Mouse (Mus musculus): ENCODE results near the gene Hnrnpf. TPM values are rescaled to one million over a fixed set of nuclear protein-coding genes. Genes with fewer than 3 reads are reported as not detected.
"Not testable (repeated sequence)": the region's sequence is repeated elsewhere in the genome, so short reads cannot be mapped to it uniquely, and the experiment has no call there.

The Hnrnpf gene
- 307 and 313 TPM in 2 replicates for polyA plus RNA-seq (2015; fragmentation: Nextera tagmentation; extraction: Ambion mirVana)

DNA sequence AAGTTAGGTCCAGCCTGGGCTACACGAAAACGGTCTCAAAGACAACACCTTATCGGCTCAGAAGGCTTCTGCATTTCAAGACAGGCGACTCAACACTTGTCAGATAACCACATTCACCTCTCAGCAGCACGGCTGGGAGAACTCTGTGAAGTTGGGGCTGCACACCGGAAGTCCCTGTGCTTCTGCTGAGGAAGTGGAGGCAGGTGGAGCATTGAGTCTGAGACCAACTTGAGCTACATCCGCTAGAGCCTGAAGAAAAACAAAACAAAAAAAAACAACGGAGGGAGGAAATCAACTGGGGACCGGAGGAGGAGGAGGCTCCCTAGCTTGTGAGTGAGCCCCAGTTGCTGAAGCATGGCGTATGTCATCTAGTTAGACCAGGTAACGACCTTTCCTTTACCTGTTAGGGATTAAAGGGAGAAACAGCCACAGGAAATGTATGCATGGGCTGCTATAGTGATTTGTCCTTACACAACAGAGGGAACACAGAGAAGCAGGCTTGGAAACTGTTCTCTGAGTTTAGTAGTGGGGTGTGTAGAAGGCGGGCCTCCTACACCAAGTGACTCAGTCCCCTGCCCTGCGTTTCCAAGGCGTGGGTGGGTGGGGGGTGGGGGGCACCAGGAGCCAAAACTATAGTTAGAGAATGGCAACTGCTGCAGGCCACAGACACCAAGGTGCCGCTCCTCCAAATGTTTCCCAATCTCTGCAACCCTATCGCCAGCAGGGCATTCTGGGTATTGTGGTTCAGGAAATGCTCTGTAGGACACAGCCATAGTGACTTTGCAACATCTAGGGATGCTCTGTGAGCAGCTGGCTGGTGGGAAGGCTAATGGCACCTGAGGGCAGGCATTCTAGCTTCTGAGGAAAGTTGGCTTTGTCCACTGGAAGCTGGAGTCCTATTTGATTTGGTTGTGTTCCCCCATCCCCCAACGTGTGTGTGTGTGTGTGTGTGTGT, at the start of gene Hnrnpf:
Gene Hnrnpf, plus strand, starts transcription at position 199 of the 955 bp plus-strand sequence.
- Histone ChIP-seq H3K27ac (no peak within 1 kb of the TSS), H3K4me3 (no peak within 1 kb of the TSS), H3K4me2 (no peak within 1 kb of the TSS), H3K36me3 (no peaks in the 10 kb centered on the region), H3K27me3 (no peaks in the 10 kb centered on the region), H3K9ac (no peak within 1 kb of the TSS), H3K9me3 (no peaks in the 10 kb centered on the region), H3K4me1 (replicated peaks) (peaks cover 3% of the 10 kb centered on the region; the same call in 1 of the 2 replicates)
- 84% methylated on average over 17 of the region's 17 CpGs for WGBS
- ATAC-seq (ENCODE audit: low FRiP score) = no peak

DNA sequence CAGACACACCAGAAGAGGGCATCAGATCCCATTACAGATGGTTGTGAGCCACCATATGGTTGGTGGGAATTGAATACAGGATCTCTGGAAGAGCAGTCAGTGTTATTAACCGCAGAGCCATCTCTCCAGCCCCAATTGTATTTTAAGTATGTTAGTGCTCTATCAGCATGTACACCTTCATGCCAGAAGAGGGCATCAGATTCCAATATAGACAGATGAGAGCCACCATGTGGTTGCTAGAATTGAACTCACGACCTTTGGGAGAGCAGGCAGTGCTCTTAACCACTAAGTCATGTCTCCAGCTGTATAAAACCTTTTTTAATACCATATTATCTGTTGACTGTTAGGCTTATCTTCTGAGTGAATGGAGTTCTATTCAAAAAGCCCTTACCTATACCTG, 48.4 kb upstream of the Hnrnpf start:
- no peak overlapping the region for H3K4me3 ChIP-seq
- no peaks in the 10 kb centered on the region for H3K27me3 ChIP-seq
- no peak overlapping the region for H3K27ac ChIP-seq
- H3K4me2 ChIP-seq = no peak overlapping the region
- 71% methylated on average over 2 of the region's 2 CpGs for WGBS
- ATAC-seq (ENCODE audit: low FRiP score) = no peak
- no peak overlapping the region for H3K9ac ChIP-seq
- peaks cover 33% of the 10 kb centered on the region for H3K36me3 ChIP-seq
- H3K9me3 ChIP-seq = no peaks in the 10 kb centered on the region
- no peaks in the 10 kb centered on the region for H3K4me1 ChIP-seq (replicated peaks)

DNA sequence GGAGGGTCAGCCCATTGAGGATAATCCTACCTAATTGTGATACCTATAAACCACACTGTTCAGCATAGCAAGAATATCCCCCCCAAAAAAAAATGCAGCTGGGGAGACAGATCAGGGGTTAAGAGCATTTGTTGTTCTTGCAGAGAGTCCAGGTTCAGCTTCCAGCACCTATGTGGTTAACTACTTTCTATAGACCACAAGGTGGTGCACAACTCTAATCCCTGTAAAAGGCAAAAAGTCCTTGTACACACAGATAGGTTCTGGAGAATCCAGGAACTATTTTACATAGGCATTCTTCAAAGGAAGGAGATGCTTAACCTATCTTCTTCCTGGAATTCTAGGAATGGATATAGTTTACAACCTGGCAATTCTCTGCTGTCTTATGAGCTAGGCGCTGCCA, 42.1 kb upstream of the Hnrnpf start:
- Histone ChIP-seq H3K4me1 (replicated peaks) (no peaks in the 10 kb centered on the region), H3K27me3 (no peaks in the 10 kb centered on the region), H3K4me2 (no peak overlapping the region), H3K4me3 (no peak overlapping the region), H3K36me3 (no peaks in the 10 kb centered on the region; the same call in 1 of the 2 replicates), H3K9ac (no peak overlapping the region), H3K9me3 (no peaks in the 10 kb centered on the region), H3K27ac (no peak overlapping the region)
- ATAC-seq (ENCODE audit: low FRiP score) = no peak
- WGBS = 82% methylated on average over 1 of the region's 1 CpGs

DNA sequence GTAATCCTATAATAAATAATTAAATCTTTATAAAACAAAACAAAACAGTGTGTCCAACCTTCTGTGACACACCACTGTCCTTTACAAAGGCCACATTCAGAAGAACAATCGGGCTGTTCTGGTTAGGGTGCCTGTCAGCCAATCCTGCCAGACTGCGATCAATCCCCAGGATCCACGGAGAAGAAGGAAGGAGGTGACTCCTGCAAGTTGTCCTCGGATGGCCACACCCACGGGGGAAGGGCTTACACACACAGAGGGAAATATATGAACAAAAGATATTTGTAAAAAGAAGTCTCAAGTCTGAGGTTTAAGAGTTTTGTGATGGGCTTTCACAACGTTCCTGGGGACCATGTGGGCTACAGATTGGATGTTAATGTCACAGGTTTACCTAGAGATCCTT, 38.3 kb upstream of the Hnrnpf start, which contains the start of gene Zfp239:
Gene Zfp239, plus strand, starts transcription at position 253 of the 400 bp plus-strand sequence.
- ATAC-seq (ENCODE audit: low FRiP score) = no peak
- Histone ChIP-seq H3K36me3 (no peaks in the 10 kb centered on the region), H3K9me3 (no peaks in the 10 kb centered on the region), H3K4me2 (peak within 1 kb of the TSS; percentile 86), H3K27ac (no peak within 1 kb of the TSS), H3K4me1 (replicated peaks) (peaks cover 9% of the 10 kb centered on the region; the same call in 1 of the 2 replicates), H3K4me3 (peak within 1 kb of the TSS; percentile 75), H3K9ac (peak within 1 kb of the TSS; percentile 86), H3K27me3 (no peaks in the 10 kb centered on the region)
- WGBS = 71% methylated on average over 6 of the region's 6 CpGs

DNA sequence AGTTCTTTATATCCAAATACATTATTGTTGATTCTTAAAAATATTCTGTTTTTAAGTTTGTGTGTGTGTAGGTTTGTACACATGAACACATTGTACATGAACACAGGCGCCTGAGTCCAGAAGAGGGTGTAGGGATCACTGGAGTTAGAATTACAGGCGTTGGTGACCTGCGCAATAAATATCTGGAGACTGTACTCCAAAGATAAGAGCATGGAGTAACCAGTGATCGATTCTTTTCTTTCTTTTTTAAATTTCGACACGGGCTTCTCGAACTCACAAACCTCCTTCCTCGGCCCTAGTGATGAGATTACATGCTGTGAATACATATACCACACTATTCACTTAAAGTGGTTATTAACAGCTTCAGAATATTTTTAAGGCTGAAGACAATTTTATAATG, 37.7 kb upstream of the Hnrnpf start:
- peak overlapping the region; percentile 86 for H3K4me2 ChIP-seq
- no peak overlapping the region for H3K9ac ChIP-seq
- H3K27ac ChIP-seq = no peak overlapping the region
- H3K27me3 ChIP-seq = no peaks in the 10 kb centered on the region
- H3K9me3 ChIP-seq = no peaks in the 10 kb centered on the region
- H3K36me3 ChIP-seq = no peaks in the 10 kb centered on the region
- H3K4me1 ChIP-seq (replicated peaks) = peaks cover 9% of the 10 kb centered on the region; the same call in 1 of the 2 replicates
- H3K4me3 ChIP-seq = peak overlapping the region; percentile 75; the same call in 1 of the 2 replicates
- 82% methylated on average over 8 of the region's 8 CpGs for WGBS
- ATAC-seq (ENCODE audit: low FRiP score) = peak; percentile 46; the same call in 1 of the 2 replicates

DNA sequence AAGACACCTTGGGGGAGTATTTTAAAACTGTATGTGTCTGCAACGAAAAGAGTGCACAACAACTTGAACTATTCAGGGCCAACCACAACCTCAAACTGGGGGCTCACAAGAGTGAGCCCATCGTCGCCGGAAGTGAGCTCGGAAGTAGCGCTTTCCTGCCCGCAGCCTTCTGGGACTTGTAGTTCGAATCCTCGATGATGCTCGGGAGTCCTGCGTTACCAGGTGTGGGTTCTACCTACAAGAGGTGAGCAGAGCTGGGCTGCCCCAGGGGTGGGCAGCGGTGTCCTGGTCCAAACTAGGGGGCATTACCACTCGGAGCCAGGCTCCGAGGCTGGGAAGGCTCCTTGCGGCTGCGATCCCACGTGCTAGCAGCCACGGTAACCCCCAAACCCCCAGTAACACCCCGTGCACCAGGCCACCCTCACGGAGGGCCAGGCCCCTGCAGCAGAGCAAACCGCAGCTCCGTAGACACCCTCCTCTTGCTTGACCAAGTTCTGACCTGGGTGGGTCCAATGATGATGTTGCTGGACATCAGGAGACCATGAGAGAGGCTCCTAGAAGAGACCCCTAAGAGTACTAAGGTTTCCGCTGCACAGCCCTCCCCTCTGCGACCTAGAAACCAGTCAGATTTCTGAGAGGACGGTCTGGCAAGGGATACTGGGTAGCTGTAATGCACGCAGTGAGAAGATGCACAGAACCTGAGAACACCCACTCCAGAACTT, 37.1 kb upstream of the Hnrnpf start:
- H3K27me3 ChIP-seq = no peaks in the 10 kb centered on the region
- 3% methylated on average over 26 of the region's 26 CpGs for WGBS
- H3K36me3 ChIP-seq = no peaks in the 10 kb centered on the region
- H3K9me3 ChIP-seq = no peaks in the 10 kb centered on the region
- ATAC-seq (ENCODE audit: low FRiP score) = peak; percentile 92
- no peak overlapping the region for H3K27ac ChIP-seq
- H3K9ac ChIP-seq = peak overlapping the region; percentile 86
- H3K4me3 ChIP-seq = peak overlapping the region; percentile 75
- peak overlapping the region; percentile 86 for H3K4me2 ChIP-seq
- peaks cover 9% of the 10 kb centered on the region; the same call in 1 of the 2 replicates for H3K4me1 ChIP-seq (replicated peaks)

DNA sequence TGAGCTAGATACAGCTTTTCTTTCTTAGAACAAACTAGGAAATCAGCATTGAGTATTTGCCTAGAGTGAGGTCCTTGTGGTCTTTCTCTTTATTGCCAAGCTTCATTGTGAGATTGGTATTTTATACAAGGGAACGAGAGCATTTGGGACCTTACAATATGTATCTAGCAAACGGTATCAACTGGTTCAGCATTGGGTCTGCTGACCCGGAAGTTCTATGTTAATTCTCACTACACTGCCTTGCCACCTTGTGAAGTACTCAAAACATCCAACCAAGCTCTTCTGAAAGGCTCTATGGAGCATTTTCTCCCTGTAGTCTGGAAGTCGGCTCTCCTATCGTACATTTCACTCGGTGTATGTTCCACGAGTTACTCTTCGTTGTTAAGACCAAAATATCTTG, 36.4 kb upstream of the Hnrnpf start:
- Histone ChIP-seq H3K4me2 (peak overlapping the region; percentile 86), H3K4me3 (peak overlapping the region; percentile 75), H3K27ac (no peak overlapping the region), H3K9ac (peak overlapping the region; percentile 86; the same call in 1 of the 2 replicates), H3K27me3 (no peaks in the 10 kb centered on the region), H3K36me3 (no peaks in the 10 kb centered on the region), H3K4me1 (replicated peaks) (peaks cover 9% of the 10 kb centered on the region; the same call in 1 of the 2 replicates), H3K9me3 (no peaks in the 10 kb centered on the region)
- ATAC-seq (ENCODE audit: low FRiP score) = no peak
- 97% methylated on average over 8 of the region's 8 CpGs for WGBS

DNA sequence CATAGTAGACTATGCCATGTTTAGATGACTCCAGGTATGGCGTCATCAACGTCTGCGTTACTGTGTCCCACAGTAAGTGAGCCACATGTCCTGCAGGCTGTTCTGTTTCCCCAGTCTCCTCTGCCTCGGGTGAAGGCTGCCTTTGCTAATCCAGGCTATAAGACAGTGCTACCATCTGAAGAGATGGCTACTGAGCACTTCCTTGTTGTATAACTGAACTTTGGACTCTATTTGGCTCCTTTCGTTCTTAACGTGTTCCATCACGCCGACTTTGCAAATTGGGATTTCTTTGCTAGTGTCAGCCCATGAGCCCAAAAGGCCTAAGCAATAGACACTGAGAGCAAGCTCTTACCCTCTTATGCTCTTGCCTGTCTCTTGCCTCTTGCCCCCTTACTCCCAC, 31.9 kb upstream of the Hnrnpf start:
- Histone ChIP-seq H3K27ac (no peak overlapping the region), H3K9ac (no peak overlapping the region), H3K36me3 (peaks cover 16% of the 10 kb centered on the region), H3K4me3 (no peak overlapping the region), H3K9me3 (no peaks in the 10 kb centered on the region), H3K4me2 (no peak overlapping the region), H3K4me1 (replicated peaks) (peaks cover 8% of the 10 kb centered on the region; the same call in 1 of the 2 replicates), H3K27me3 (no peaks in the 10 kb centered on the region)
- ATAC-seq (ENCODE audit: low FRiP score) = no peak
- WGBS = 96% methylated on average over 8 of the region's 8 CpGs

DNA sequence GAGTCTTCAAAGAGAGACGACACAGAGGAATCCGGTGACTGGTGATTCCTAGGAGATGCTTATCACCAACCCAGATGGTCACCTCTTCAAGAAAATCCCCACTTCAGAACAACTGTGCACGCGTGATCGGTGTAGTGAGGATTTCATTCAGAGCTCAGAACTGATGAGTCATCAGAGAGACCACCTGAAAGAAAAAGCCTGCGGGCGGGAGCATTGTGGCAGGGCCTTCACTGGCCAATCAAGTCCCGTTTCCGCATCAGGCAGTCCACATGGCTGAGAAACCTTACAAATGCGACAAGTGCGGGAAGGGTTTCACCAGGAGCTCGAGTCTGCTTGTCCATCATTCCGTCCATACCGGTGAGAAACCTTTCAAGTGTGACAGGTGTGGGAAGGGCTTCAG, 29.1 kb upstream of the Hnrnpf start:
- ATAC-seq (ENCODE audit: low FRiP score) = no peak
- H3K9ac ChIP-seq = no peak overlapping the region
- H3K9me3 ChIP-seq = no peaks in the 10 kb centered on the region
- H3K27me3 ChIP-seq = no peaks in the 10 kb centered on the region
- no peak overlapping the region for H3K27ac ChIP-seq
- WGBS = 79% methylated on average over 14 of the region's 14 CpGs
- peaks cover 16% of the 10 kb centered on the region for H3K36me3 ChIP-seq
- H3K4me3 ChIP-seq = no peak overlapping the region
- no peaks in the 10 kb centered on the region for H3K4me1 ChIP-seq (replicated peaks)
- no peak overlapping the region for H3K4me2 ChIP-seq

DNA sequence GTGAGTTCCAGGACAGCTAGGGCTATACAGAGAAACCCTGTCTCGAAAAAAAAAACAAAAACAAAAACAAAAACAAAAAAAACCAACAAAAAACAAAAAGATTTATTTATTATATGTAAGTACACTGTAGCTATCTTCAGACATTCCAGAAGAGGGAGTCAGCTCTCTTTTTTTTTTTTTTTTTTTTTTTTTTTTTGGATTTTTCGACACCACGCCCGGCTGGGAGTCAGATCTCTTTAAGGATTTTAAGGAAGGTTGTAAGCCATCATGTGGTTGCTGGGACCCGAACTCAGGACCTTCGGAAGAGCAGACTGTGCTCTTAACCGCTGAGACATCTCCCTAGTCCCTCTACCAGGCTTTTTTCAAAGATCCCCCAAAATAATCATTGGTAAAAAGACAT, 26.7 kb upstream of the Hnrnpf start:
- H3K27ac ChIP-seq; H3K9ac ChIP-seq; H3K4me1 ChIP-seq (replicated peaks); H3K4me3 ChIP-seq; H3K27me3 ChIP-seq; H3K4me2 ChIP-seq; ATAC-seq (ENCODE audit: low FRiP score); H3K9me3 ChIP-seq: not testable (repeated sequence)
- peaks cover 16% of the 10 kb centered on the region for H3K36me3 ChIP-seq
- 96% methylated on average over 7 of the region's 7 CpGs for WGBS

DNA sequence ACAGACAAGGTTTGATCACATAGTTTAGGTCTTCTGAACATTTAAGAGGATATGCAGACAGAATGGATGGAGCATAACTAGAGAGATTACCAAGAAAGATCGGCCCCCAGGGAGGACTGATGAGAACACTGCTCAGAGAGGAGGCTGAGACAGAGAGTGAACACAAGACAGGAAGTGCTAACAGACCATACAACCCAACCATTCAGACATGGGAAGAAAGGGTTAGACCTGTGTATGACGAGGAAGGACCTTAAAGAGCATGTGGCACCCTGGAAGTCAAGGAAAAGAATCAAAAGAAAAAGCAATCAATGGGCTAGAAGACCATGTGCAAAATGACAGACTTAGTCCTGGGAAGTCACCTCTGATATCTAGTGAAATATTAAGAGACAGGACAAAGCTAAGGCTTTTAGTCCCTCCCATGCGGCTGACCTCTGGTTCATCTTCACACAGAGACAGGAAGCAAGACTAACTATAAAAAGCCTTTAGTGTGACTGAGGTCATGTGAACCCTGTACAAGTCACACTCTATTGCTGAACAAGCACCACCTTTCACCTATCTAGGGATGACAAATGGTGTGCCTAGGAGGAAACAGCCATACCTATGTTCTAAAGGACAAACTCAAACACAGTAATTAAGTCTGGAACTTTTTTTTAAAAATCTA, 25.4 kb upstream of the Hnrnpf start:
- Histone ChIP-seq H3K4me3 (no peak overlapping the region), H3K4me1 (replicated peaks) (peaks cover 5% of the 10 kb centered on the region; the same call in 1 of the 2 replicates), H3K36me3 (peaks cover 16% of the 10 kb centered on the region), H3K9me3 (no peaks in the 10 kb centered on the region), H3K27ac (no peak overlapping the region), H3K9ac (no peak overlapping the region), H3K27me3 (no peaks in the 10 kb centered on the region), H3K4me2 (no peak overlapping the region)
- WGBS = 86% methylated on average over 3 of the region's 3 CpGs
- ATAC-seq (ENCODE audit: low FRiP score) = no peak
